Mouse (Mus musculus) naive thymus-derived CD4-positive, alpha-beta T cell, adult 2 months (primary cell): ENCODE results near the gene Mllt3.
A peak's percentile ranks its signal among the peaks of the same experiment; 100 is the strongest.

Experiments
- DNase-seq: peaks from one replicate; pipeline ENCODE4 v3.0.0-alpha.2; 2011; ENCODE audit warnings: low read depth

Mllt3 gene

GRCm38 (mm10) chr4:87953268-87953667 lies 79.9 kb downstream of the Mllt3 start:
- DNase-seq = no peak

- no peak for DNase-seq
Measured at GRCm38 (mm10) chr4:87949451-87949850, 83.7 kb downstream of the Mllt3 start.

GRCm38 (mm10) chr4:87944320-87944719 lies 88.8 kb downstream of the Mllt3 start:
- DNase-seq = peak; percentile 35

DNA sequence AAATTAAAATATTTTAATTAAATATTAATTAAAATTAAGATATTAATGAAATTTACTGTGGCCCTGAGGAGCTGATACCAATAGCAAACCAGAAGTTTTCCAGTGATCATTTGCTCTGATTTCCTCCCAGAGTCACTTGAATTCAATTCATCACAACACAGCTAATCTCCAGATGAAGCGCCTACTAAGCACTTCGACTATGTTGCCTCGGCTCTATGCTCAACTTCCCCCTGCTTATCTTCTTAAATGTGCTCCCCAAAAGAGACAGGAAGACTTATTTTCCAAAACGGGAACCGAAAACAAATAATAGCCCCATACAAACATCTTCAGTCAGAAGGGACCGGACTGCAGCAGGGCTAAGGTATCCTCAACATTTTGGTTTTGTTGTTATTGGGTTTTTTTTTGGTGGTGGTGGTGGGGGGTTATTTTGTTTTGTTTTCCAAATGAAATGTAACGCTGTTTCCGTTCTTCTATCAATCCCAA lies 90.2 kb downstream of the Mllt3 start:
- DNase-seq = no peak

DNA sequence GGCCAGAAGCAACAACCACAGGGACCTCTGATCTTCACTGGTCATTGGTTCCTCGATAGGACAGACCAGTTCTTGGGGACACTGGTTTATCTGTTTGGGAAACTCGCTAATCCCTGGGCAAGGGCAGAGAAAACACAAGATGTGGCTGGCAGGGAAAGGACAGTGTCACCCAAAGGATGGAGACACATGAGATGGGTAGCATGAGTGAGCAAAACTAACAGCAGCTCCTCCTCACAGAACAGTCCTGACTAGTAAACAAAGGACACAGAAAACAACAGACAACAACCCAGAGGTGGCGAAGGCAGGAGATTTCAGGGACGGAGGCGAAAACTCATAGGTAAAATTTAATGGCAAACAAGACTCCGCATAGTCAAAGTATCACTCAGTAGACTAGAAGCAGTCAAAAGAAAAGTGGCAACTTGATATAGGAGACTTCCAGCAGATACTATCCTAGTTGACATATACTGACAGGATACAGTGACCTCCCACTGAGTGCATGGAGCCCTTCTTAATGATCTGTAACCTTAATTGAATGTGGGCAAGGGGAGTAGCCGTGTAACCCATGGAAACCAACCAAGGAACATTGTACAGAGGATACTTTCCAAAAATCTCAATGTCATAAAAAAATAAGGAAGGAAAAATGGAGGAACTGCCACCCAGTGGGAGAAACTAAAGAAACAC lies 93.5 kb downstream of the Mllt3 start:
- DNase-seq = no peak

DNA sequence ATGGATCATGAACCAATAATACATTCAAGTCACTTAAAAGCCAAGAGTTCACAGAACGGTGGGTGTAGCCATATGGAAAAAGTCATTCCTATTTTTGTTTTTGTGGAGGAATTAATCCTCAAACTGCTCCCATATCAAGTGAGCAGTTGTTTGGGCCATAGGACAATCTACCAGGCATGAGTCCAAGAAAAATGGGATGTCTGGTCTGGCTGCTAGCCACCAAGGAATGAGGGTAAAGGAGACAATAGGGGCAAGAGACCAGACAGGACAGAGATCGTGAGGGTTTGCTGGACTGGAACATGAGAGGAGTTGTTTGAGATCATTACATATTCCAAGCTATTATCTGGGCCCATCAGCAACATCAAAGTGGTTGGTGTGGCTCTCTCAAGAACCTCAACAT lies 96.8 kb downstream of the Mllt3 start:
- DNase-seq = no peak

DNA sequence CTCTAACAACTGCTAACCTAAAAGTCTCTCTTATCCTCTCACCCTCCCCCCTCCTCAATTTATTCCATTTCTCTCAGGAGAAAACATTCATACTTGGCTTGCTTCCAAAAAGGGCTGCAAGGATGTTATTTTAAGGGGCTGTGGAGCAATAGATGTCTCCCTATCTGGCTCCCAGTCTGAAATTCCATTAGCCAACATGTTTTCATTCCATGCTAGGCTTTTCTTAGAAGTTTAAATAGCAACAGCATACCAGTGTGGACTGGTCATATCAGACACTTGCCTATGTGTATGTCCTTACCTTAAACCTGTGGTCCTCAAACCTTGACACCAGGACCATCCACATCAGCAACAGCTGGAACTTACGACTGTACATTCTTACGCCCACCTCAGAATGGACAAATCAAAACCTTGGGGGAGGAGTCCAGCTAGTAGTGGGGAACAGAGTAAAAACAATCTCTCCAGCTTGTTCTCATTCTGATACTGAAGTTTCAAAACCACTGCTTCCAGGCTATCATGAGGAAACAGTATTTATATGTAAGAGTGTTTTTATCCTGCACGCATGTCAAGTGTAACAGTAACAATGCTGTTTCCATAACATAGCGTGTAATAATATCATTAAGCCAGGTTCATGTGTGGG lies 99.3 kb downstream of the Mllt3 start:
- no peak for DNase-seq

GRCm38 (mm10) chr4:87930356-87931245 lies 102.6 kb downstream of the Mllt3 start:
- no peak for DNase-seq

DNA sequence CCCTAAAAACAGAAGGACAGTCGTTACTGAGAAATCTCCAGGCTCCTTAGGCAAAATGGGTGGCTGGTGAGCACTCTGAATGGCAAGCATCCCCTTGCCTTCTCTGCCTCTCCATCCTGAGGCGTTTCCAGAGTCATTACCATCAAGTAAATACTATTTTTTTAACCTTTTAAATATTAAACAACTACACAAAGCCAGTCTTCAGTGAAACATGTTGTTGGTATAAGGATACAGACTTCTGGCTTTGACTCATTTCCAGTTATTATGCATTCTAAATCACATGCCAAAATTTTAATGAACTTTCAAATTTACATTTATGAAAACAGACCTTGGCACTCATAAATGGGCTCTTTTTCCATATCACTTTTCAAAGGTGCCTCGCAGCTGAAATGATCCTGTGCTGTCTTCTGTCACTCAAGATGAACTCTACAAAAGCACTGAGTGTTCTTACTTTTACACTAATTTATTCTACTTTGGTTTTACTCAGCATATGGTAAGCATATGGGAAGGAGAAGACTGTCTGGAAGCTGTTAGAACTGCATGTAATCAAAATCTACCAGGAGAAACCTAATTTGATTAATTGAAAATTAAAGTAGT lies 104.5 kb downstream of the Mllt3 start:
- no peak for DNase-seq

GRCm38 (mm10) chr4:87927354-87927753 lies 105.8 kb downstream of the Mllt3 start:
- peak; percentile 28 for DNase-seq

- DNase-seq = no peak
Measured at GRCm38 (mm10) chr4:87920664-87921063, 112.5 kb downstream of the Mllt3 start.

DNA sequence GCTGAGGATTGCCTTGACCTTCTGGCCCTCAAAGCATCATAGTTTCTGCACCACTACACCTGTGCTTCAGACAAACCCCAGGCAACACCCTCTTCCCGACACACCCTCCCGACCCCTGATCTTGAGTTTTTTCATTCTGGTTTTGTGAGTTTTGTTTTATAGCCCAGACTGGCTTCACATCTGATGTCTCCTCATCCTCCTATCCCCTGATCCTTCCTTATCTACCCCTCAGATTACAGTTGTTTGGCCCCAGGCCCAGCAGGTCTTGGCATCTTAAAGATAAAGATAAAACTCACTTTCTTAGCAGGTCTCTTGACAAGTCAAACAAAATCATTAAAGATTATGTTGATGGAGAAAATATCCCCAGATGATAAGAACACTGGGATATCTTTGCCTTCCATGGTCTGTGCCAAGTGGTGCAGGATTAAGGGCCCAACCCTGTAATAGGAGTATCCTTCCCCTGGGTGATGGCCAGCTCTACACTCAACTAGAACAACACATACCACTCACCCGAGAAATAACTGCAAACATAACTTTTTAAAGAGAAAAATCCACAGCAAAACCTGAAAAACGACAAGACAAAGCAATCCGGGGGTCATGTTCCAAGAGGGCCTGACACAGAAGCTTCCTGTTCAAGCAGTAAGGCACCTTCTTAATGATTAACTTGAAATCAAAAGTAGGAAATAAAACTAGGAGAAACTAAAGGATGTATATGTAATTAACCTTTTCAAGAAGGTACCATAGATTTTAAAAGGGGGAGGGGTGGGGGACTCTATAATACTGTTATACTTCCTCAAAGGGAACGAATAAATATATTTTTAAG lies 121.8 kb downstream of the Mllt3 start:
- no peak for DNase-seq

- no peak for DNase-seq
Measured at GRCm38 (mm10) chr4:87905149-87905771, 127.9 kb downstream of the Mllt3 start.

- no peak for DNase-seq
Measured at GRCm38 (mm10) chr4:87904722-87905121, 128.4 kb downstream of the Mllt3 start.

DNA sequence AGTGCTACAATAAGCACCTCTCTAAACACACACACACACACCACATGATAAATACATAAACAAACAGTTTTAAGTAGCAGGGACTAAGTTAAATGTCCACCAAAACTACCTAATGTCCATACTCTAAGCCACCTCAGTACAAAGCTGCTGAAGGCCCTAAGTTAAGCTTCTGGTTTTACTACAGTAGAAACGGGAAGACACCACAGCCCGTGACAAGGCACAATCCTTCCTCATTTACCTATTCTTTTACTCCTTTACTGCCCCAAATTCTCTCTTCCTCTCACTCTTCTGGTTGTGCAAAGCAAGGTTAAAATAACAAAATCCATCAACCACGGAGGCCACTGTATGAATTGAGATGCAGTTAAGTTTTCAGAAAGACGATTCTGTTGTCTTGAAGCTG lies 130.6 kb downstream of the Mllt3 start:
- no peak for DNase-seq

DNA sequence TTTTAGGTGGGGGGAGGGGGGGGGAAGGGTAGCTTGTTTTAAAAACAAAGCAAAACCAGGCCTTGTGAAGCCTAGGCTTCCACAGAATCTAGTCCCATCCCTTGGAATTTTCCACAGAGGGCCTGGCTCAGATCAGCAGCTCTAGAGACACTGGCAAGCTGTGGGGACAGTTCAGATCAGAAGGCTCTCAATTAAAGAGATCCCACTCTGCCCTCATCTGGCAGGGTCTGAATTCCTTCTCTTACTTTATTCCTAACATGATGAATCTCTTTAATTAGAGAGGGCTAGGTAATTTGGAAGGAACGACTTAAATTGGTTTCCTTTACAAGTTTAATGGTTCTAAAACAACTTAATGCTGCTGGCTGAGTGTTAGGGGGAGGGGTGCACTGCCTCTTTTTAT lies 132.0 kb downstream of the Mllt3 start:
- no peak for DNase-seq

- DNase-seq = peak; percentile 18
Measured at GRCm38 (mm10) chr4:87893498-87893897, 139.7 kb downstream of the Mllt3 start.

DNA sequence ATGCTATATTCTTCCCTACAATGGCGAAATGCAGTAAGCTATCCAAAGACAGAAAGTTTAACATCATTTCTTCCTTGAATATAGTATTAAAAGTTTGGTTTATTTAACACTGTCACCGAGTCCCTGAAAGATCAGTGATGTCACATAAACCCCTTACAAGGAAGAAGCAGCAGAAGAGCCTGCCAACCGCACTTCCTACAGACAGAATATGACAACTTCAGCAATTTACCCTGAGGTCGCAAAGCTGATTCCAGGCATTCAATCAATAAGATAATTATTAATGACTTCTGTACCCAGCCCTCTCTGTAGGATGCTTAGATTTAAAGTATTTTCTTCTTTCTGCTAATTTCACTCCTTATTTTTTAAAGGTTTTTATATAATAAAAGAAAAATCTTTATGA lies 140.2 kb downstream of the Mllt3 start:
- DNase-seq = no peak

DNA sequence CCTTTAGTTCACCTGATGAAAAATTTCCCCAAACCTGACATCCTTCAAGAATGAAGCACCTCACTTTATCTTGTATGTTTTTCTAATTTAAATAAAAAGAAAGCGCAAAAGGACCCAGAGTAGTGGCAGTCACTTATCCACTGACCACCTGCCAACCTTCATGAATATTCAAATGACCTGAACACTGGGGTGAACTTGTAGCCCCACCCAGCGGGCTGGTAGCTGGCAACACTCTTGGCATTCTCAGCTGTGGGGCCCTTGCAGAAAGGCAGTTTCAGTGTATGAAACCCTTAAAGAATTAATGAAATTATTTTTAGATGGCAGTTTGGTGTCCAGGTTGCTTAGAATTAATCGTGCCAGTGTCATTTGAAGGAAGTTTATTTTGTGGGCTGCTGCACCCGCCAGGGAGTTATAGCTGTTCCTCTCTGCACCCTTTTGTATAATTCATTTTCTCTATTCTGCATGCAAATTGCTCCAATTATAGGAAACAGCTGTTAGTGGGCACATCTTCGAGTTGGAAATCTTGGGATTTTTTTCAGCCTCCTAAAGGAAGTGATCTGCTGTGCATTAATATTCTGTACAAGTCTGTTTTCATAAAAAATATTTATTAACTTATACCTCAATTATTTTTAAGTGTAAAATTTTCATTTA lies 149.8 kb downstream of the Mllt3 start:
- DNase-seq = no peak

- DNase-seq = no peak
Measured at GRCm38 (mm10) chr4:87881995-87882394, 151.2 kb downstream of the Mllt3 start.

GRCm38 (mm10) chr4:87881583-87881982 lies 151.6 kb downstream of the Mllt3 start:
- DNase-seq = no peak
